Mouse (Mus musculus) gastrocnemius, postnatal 14 days (tissue): ENCODE data around the gene Cog8. TPM values are rescaled to one million over a fixed set of nuclear protein-coding genes. Genes with fewer than 3 reads are reported as not detected.

Source experiments
- DNase-seq: peaks from one replicate; pipeline ENCODE4 v3.0.0; 2021; ENCODE audit warnings: mixed read lengths
- intact Hi-C: fragments of 180-260 bp; cut with DNase I; formaldehyde crosslinking; loops from one replicate; pipeline ENCODE4 v1.15.1; 2025; ENCODE audit warnings: low total_unique reads
- long read RNA-seq, 2 experiments: library from polyadenylated mRNA; stranded (forward); transcript quantifications; one replicate each; pipeline ENCODE4 v2.0.0; 2021
- total RNA-seq, 2 experiments: library from RNA; stranded (reverse); gene quantifications; 2 replicates each; pipeline ENCODE4 v1.2.3; 2021

Cog8 gene
- total RNA-seq, result 10 to 100 TPM; 16.9 to 17.7 TPM
- long read RNA-seq, experiment 1, full-length matches to known transcripts, result 10 of 15 reads
- long read RNA-seq, experiment 1, partial matches to known transcripts, result 2 of 15 reads
- long read RNA-seq, experiment 1, other reads (novel, unspliced or antisense), result 3 of 15 reads
- long read RNA-seq, experiment 2, full-length matches to known transcripts, result 17 of 23 reads
- long read RNA-seq, experiment 2, partial matches to known transcripts, result 2 of 23 reads
- long read RNA-seq, experiment 2, other reads (novel, unspliced or antisense), result 4 of 23 reads

DNA sequence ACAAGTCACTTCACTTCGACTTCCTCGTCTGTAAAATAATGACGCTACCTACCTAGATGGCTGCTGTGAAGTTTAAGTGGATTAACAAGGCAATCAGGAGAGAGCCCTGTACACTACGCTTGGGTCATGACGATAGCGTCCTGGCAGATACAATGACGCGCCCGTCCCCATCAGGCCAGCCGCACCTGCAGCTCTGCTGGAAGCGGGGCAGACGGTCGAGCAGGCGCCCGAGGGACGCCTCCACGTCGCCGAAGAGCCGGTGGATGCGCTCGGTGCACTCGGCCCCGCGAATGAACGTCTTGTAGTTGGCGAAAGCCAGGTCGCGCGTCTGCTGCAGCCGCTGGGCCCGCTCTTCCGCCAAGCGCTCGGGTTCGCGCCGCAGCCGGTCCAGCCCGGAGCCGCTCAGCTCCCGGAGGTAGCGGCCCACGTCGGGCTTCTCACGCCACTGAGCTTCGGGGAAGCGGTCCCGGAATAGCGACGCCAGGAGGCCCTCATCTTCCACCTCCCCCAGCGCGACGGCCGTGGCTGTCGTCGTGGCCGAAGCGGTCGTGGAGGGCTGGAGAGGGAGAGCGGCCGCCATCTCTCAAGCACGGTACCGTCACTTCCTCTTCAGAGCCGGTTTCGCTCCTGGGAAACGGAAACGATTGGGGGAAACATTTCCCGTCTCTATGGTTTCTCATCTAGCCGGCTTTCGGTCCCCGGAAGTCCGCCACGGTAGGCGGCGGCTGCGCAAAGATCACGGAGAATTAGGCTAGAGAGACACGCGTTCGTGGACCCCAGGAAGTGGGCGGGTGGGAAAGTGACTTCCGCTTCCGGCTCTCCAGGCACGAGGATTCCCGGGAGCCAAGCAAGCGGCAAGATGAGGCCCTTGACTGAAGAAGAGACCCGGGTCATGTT is at the start of gene Cog8, which contains the start of gene Nip7:
Gene Cog8, minus strand, starts transcription at position 614 of the 897 bp plus-strand sequence.
Gene Nip7, plus strand, starts transcription at position 802 of the 897 bp plus-strand sequence.
- DNase-seq, result peak; percentile 96
- intact Hi-C loops, result no loop called here

DNA sequence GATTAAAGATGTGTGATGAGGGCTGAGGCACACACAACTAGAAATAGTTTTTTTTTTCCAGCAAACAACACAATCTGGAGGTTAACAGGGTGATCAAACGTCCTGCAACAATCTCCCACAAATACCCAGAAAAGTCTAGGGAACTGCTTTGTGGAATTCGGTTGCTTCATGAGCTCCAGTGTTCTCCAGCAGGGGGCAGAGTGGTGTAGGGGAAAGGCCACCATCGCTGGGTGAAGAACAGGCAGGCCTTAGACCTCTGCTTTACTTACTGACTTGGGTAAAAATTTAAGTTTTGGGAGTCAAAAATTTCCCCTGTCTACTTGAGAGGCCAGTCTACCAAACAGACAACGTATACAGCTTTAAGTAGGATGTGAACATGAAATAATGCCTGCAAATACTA is 48.1 kb upstream of the Cog8 start:
- intact Hi-C loops, result loop anchor here (10.0 kb wide), 1 partner anchor 330 kb away; the partner anchor contains the start of gene Wwp2

DNA sequence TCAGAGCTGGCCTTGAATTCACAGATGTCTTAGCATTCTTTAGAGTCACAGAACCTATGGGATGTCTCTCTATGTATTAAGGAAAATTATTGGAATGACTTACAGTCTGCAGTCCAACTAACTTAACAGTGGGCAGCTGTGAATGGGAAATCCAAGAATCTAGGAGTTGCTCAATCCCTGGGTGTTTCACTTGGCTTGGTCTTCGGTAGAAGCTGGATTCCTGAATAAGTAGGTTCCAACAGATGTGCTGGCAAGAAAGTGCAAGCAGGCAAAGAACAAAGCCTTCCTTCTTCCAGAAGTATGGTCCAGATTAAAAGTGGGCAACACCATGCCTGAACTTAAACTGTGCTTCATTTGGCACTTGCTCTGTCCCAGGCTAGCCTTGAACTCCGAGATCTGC is 44.1 kb upstream of the Cog8 start:
- intact Hi-C loops, result loop anchor here (10.0 kb wide), 1 partner anchor 334 kb away; the partner anchor contains the start of gene Wwp2
- DNase-seq, result no peak

More for the DNA sequence above, 48.1 kb upstream of the Cog8 start:
- DNase-seq, result peak; percentile 72

DNA sequence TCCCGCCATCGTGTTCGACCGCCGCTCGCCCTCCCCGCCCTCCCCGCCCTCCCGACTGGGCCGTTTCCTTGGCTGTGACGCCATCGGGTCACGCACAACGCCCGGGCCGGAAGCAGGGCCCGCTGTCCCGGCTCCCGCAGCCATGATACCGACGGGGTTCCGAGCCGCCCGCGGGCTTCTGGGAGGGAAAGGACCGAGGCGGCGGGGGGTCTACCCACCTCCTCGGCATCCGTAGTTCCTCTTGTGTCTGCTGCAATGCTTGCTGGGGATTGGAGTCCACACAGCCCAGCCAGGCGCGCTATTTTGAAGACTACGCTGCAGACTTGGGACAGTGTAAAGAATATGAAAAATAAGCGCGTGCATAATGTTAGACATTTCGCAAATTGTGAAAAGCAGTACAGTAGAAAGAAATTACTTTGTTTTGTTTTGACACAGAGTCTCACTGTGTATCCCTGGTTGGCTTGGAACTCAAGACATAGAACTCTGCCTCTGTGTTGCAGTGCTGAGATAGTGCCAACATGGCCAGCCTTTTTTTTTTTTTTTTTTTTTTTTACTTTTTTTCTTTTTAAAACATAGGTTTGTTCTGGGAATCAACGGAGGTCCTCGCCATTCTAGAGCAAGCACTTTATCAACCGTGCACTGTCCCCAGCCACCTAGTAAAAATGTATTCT is 40.0 kb upstream of the Cog8 start, which contains the start of gene Terf2:
Gene Terf2, minus strand, starts transcription at position 182 of the 671 bp plus-strand sequence.
- intact Hi-C loops, result no loop called here
- DNase-seq, result peak; percentile 95

DNA sequence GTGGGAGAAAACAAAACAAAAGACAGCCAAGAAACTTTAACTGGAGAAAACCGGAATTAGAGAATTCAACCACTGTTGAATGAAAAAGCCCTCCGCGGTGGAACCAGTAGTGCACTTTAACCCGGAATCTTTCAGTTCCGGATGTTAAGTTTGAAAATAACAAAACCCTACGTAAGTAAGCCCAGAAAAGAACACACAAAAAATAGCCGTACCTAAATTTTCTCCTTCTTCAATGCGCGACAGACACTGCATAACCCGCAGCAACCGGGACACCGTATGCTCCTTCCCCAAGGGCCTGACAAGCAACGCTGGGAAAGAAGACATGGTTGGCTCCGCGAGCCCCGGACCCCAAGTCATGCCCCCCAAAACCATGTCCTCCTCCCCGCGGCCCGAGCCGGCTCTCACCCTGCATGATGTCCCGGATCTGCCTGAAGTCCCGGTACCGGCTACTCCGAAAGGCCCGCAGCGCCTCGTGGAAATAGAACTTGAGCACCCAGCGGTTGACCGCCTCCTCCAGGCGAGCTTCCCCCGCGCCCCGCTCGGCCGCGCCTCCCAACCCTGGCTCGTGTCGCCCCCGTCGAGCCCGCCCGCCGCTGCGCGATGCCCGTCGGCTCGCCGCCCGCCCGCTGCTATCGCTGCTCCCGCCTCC is 39.4 kb upstream of the Cog8 start:
- DNase-seq, result no peak
- intact Hi-C loops, result no loop called here

DNA sequence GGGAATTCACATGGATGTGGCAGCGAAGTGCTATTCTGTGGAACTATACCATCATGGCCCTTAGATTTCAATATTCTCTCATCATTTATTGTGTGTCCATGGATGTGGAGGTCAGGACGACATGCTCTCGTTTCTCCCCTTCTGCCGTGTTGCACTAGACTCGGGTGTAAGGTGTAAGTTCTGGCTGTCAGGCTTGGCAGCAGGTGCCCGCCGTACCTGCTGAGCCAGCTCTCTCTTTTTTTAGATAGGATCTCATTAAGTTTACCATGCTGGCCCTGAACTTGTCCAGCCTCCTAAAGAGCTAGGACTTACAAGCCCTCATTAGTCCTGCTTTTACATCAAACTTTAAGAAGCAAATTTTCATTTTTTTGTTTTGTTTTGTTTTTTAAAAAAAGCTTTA is 34.0 kb upstream of the Cog8 start:
- DNase-seq, result no peak
- intact Hi-C loops, result no loop called here

DNA sequence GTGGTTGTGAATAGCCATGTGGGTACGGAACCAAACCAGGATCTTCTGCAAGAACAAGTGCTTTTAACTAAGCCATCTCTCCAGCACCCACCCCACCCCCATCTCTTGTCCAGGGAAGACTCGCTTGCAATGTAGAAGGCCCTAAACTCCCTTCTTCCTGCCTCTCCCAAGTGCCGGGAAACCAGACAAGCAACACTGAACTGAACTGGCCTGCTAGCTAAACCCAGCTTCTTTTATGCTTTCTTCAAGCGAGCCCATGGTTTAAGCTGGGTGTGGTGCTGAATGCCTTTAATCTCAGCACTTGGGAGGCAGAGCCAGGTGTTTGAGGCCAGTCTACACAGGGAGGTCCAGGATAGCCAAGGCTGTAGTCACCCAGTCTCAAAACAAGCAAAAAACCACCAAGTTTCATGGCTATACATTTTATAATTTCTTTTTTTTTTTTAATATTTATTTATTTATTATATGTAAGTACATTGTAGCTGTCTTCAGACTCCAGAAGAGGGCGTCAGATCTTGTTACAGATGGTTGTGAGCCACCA is 32.1 kb upstream of the Cog8 start:
- intact Hi-C loops, result no loop called here
- no peak for DNase-seq

DNA sequence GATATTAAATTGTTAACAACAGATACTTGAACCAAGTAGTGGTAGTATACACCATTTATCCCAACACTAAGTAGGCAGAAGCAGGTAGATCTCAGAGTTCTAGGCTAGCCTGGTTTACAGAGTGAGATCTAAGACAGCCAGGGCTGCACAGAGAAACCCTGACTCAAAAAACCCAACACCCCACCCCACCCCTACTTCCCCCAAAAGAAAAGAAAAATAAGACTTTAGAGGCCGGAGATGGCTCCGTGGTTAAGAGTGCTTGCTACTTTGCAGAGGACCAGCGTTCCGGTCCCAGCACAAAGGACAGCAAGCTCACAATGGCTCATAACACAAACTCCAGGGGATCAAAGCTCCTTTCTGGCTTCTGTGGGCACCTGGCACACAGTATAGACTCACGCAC is 29.5 kb upstream of the Cog8 start:
- no peak for DNase-seq
- intact Hi-C loops, result no loop called here

DNA sequence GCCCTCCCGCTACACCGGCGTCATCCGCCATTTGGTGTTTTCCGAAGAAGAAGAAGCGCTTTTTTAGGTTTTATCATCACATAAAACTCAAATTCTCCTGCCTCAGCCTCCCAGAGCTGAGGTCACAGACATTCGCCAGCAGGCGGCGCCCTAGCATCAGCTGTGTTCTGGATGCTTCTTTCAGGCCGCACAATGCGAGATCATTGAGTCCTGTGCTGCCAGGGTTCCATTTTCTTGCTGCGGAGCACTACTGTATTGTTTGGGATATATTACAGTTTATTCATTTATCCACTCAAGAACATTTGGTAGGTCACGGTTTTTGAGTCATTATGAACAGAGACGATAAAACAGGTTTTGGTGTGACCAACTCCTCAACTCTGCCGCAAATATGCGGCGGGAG is 28.9 kb upstream of the Cog8 start:
- DNase-seq, result no peak
- intact Hi-C loops, result no loop called here

DNA sequence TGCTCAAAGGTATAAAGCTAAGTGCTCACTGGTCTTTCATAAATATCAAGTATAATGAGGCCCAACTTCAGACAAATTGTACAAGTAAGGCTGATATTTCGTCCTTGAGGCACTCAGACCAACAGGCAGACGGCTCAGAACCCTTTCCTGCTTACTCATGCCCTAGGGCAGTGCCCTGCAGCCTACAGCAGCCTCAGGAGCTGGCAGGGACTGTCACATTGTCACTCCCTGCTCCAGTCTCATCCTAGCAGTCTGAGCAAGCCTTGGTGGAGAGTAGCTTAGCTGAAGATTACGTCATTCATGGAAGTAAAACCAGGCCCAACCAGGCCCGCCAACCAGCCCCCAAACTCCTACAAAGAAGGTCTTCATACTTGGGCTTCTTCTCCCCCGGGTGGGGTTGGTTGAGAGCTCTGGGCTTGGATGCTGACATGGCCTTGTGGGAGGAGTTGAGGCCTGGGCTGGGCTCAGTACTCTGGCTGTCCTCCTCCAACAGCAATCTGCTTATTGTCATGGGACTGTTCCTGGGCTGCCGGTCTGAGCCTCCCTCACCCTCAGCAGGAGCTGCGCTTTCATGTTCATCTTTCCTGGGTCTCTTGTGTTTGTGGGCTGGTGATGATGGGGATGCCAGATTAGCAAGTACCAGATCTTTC is 19.9 kb upstream of the Cog8 start:
- DNase-seq, result no peak

DNA sequence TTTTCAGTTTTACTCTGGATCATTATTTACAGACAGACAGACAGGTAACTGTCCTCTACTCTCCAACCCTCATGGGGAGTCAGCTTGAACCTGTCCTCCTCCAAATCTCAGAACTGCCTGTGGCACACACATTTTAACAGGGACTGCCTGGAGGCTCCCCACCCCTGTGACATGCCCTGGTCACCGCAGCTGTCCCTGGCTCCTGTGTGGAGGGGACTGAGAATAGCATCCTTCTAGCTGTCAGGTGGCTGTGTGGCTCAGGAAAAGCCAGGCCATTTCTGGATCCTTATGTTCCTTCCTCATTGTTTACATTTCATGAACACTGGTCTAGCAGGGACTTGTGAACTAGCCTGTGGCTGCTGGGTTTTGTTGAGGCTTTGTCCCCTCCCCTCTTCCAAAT is 17.6 kb upstream of the Cog8 start:
- intact Hi-C loops, result no loop called here
- DNase-seq, result no peak

More for the DNA sequence above, 19.9 kb upstream of the Cog8 start:
- intact Hi-C loops, result no loop called here

DNA sequence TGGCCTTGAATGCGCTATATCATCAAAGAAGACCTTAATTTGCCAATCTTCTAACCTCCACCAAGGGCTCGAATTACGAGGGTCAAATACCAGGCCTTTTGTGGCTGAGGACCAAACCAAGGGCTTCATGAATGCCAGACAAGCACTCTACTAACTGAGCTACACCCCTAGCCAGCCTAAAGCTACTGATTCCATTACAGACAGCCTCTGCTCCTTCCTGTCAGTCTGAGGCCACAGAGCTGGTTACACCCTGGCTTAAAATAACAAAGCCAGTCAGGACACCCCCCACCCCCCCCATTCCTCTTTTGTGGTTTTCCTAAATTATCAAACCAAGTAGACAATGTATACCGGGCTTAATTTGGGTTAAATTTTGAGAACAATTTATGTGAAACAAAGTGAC is 17.2 kb upstream of the Cog8 start:
- intact Hi-C loops, result no loop called here
- DNase-seq, result no peak

DNA sequence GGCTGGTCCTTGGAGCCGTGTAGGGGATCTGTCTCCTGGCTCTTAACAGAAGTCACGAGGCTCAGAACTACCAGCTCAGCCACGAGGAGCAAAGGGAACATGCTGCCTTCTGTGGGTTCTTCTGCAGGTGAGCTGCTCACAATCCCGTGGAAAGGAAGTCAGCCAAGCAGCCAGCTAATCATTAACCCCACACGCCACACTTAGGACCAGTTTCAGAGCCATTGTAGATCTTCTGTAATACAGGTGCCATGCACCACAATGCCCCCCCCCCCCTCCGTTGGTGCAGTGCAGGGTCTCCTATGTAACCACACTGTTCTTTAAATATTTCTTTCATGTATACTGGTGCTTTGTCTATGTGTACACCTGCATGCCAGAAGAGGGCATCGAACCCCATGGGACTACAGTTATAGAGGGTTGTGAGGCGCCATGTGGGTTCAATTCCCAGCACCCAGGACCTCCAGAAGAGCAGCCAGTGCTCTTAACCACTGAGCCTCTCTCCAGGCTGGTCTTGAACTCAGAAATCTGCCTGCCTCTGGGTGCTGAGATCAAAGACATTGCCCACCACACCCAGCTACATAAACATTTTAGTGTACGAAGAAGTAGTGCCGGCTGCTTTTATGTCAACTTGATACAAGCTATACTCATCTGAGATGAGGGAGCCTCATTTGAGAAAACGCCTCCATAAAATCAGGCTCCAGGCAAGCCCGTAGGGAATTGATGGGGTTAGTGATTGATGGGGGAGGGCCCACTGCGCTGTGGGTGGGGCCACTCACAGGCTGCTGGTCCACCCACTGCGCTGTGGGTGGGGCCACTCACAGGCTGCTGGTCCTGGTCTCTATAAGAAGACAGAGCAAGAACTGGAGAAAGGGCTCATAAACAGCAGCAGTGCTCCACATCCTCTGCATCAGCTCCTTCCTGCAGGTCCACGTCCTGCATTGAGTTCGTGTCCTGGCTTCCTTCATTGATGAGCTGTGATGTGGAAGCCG is 9.3 kb upstream of the Cog8 start, which contains the start of gene Tmed6:
Gene Tmed6, minus strand, starts transcription at position 134 of the 986 bp plus-strand sequence.
- DNase-seq, result no peak
- intact Hi-C loops, result no loop called here

DNA sequence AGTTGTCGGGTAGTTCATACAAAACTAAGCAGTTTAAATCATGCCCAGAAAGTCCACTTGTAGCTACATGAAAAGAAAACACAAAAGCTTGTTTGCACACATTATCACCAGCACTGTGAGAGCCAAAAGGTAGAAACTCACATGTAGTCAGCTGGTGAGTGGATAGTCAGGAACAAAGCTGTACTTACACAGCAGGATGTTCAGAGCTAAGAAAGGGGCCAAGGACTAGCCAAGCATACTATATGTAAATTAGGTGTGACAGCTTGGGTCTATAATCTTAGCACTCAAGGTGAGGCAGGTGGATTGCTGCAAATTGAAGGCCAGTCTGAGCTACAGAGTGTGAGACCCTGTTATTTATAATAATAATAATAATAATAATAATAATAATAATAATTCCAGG is 6.1 kb upstream of the Cog8 start:
- intact Hi-C loops, result no loop called here
- no peak for DNase-seq

DNA sequence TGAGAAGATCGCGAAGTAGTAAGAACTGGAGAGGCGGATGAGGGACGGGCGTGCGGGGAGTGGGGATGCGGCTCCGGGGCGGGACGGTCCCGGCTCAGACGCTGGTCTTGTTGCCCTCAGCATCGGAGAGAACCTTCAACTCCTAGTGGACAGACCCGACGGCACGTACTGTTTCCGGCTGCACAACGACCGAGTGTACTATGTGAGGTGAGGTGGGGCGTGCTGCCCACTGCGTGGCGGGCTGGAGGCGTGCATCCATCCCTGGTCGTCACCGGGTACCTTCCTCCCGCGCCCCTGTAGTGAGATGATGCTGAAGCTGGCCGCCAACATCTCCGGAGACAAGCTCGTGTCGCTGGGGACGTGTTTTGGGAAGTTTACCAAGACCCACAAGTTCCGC is 482 bp upstream of the Cog8 start:
- intact Hi-C loops, result no loop called here

DNA sequence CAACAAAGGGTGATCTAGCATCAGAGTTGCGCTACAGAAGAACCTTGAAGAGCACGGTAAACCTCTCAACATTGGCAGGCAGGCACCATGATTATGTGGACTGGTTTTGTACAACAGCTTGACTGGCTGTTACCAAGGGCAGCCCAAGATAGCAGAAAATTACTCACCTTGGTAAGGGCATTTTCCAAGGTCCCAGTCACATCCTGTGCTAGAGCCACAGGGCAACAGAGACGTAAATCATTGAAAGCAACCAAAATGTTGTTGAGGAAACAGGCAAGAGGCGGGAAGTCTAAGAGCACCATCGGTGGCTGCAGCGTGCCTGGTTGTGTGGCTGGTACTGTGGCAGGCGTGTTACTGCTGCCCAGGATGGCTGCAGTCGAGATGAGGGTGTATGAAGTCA is 4.4 kb downstream of the Cog8 start:
- no peak for DNase-seq
- intact Hi-C loops, result no loop called here

More for the DNA sequence above, 482 bp upstream of the Cog8 start:
- DNase-seq, result peak; percentile 20

DNA sequence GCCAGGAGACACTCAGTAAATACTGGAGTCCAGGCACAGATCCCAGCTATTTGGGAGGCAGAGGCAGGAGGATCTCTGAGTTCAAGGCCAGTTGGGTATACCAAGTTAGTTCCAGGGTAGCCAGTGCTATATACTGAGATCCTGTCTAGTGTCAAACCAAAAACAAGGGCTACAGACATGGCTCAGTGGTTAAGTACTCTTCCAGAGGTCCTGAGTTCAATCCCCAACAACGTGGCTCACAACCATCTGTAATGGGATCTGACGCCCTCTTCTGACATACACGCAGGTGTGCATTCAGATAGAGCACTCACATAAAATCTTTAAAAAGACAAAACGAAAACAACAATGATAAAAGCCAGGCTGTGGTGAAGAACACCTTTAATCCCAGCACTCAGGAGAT is 7.0 kb downstream of the Cog8 start:
- intact Hi-C loops, result no loop called here
- DNase-seq, result no peak
